Mouse (Mus musculus) neural tube, embryonic 13.5 days (tissue): Measurements from ENCODE around the gene Dach2. TPM values are rescaled to one million over a fixed set of nuclear protein-coding genes. Genes with fewer than 3 reads are reported as not detected.
"Not testable (repeated sequence)": the region's sequence is repeated elsewhere in the genome, so short reads cannot be mapped to it uniquely, and the experiment has no call there.

ENCODE experiments used
- ATAC-seq: fragments of 200-750 bp; cut with Nextera tagmentation; 2 replicates; pipeline ENCODE4 v1.8.0; 2017; ENCODE audit warnings: low read depth, mild to moderate bottlenecking, moderate TSS enrichment, moderate library complexity
- H3K27ac ChIP-seq: fragments of 300-500 bp; sonication (generic); replicated peaks from 2 replicates; pipeline ENCODE4 v1.5.1; 2015; ENCODE audit warnings: moderate library complexity, mild to moderate bottlenecking, inconsistent platforms
- H3K27me3 ChIP-seq: fragments of 300-500 bp; sonication (generic); 2 replicates; pipeline ENCODE4 v1.6.1; 2015; ENCODE audit warnings: mild to moderate bottlenecking, inconsistent platforms
- H3K36me3 ChIP-seq: fragments of 300-500 bp; sonication (generic); 2 replicates; pipeline ENCODE4 v1.6.1; 2015; ENCODE audit warnings: mild to moderate bottlenecking, inconsistent platforms
- H3K4me1 ChIP-seq: fragments of 300-500 bp; sonication (generic); replicated peaks from 2 replicates; pipeline ENCODE4 v1.6.1; 2015; ENCODE audit warnings: inconsistent platforms
- H3K4me2 ChIP-seq: fragments of 300-500 bp; sonication (generic); 2 replicates; pipeline ENCODE4 v1.6.1; 2015; ENCODE audit warnings: inconsistent platforms, mild to moderate bottlenecking, moderate library complexity
- H3K4me3 ChIP-seq: fragments of 300-500 bp; sonication (generic); 2 replicates; pipeline ENCODE4 v1.5.1; 2015; ENCODE audit warnings: mild to moderate bottlenecking, inconsistent platforms
- H3K9ac ChIP-seq: fragments of 300-500 bp; sonication (generic); 2 replicates; pipeline ENCODE4 v1.6.1; 2015; ENCODE audit warnings: moderate library complexity, mild to moderate bottlenecking, inconsistent platforms
- H3K9me3 ChIP-seq: fragments of 300-500 bp; sonication (generic); 2 replicates; pipeline ENCODE4 v1.6.1; 2016; ENCODE audit warnings: inconsistent platforms
- WGBS: fragments of 180-500 bp; shearing (Covaris S2); methylation state at CpG from one replicate; pipeline ENCODE4 v1.1.7; 2015; 5-methylcytosine and 5-hydroxymethylcytosine counted together
- polyA plus RNA-seq: library from polyadenylated mRNA; unstranded; fragments of >200 nt; fragmentation: Nextera tagmentation; extraction: Ambion mirVana; gene quantifications from 2 replicates; pipeline ENCODE4 v1.2.1, GENCODE M21; 2015

Gene Dach2
- polyA plus RNA-seq, result 6.5 and 6.6 TPM in 2 replicates

- peak within 1 kb of the TSS; percentile 70 for H3K4me2 ChIP-seq
- H3K4me3 ChIP-seq, result peak within 1 kb of the TSS; percentile 46
- H3K27ac ChIP-seq, result no peak within 1 kb of the TSS
- 0 out of 2 replicates have a peak, but pooled peaks cover 5% of the 10 kb centered on the region for H3K4me1 ChIP-seq
- H3K36me3 ChIP-seq, result no peaks in the 10 kb centered on the region
- H3K27me3 ChIP-seq, result no peaks in the 10 kb centered on the region
- H3K9ac ChIP-seq, result peak within 1 kb of the TSS; percentile 52
- H3K9me3 ChIP-seq, result no peaks in the 10 kb centered on the region
- ATAC-seq, result peak; percentile 65
- WGBS, result 36% methylated on average over 21 of the region's 21 CpGs
These were observed at the start of gene Dach2 for GRCm38 (mm10) chrX:113297404-113297803. TSS of gene Dach2 (plus strand) at chrX:113297510.

- H3K4me1 ChIP-seq, H3K4me3 ChIP-seq, H3K4me2 ChIP-seq, ATAC-seq, H3K9me3 ChIP-seq, H3K27ac ChIP-seq, H3K27me3 ChIP-seq, H3K9ac ChIP-seq, H3K36me3 ChIP-seq: not testable (repeated sequence)
- WGBS, result 88% methylated on average over 2 of the region's 3 CpGs
These were observed 44.9 kb upstream of the Dach2 start for GRCm38 (mm10) chrX:113252427-113252826.

- Histone ChIP-seq H3K27ac (no peak overlapping the region), H3K4me3 (peak overlapping the region; percentile 46), H3K4me2 (peak overlapping the region; percentile 70), H3K27me3 (no peaks in the 10 kb centered on the region), H3K4me1 (0 out of 2 replicates have a peak, but pooled peaks cover 5% of the 10 kb centered on the region), H3K36me3 (no peaks in the 10 kb centered on the region), H3K9ac (peak overlapping the region; percentile 52), H3K9me3 (no peaks in the 10 kb centered on the region)
- peak; percentile 97 for ATAC-seq
- 16% methylated on average over 18 of the region's 18 CpGs for WGBS
These were observed 721 bp downstream of the Dach2 start for GRCm38 (mm10) chrX:113298031-113298430.

- Histone ChIP-seq H3K36me3 (no peaks in the 10 kb centered on the region), H3K9ac (peak overlapping the region; percentile 52), H3K27me3 (no peaks in the 10 kb centered on the region), H3K27ac (no peak overlapping the region), H3K4me2 (peak overlapping the region; percentile 70), H3K4me3 (peak overlapping the region; percentile 46), H3K4me1 (0 out of 2 replicates have a peak, but pooled peaks cover 5% of the 10 kb centered on the region), H3K9me3 (no peaks in the 10 kb centered on the region)
- WGBS, result 18% methylated on average over 19 of the region's 19 CpGs
- peak; percentile 57; the same call in 1 of the 2 replicates for ATAC-seq
These were observed 1.2 kb downstream of the Dach2 start for GRCm38 (mm10) chrX:113298468-113298867.

- Histone ChIP-seq H3K27ac (no peak overlapping the region), H3K27me3 (no peaks in the 10 kb centered on the region), H3K9me3 (no peaks in the 10 kb centered on the region), H3K4me1 (no peaks in the 10 kb centered on the region), H3K4me2 (no peak overlapping the region), H3K4me3 (no peak overlapping the region), H3K36me3 (no peaks in the 10 kb centered on the region), H3K9ac (no peak overlapping the region)
- 36% methylated on average over 4 of the region's 4 CpGs for WGBS
- ATAC-seq, result no peak
These were observed 7.0 kb downstream of the Dach2 start for GRCm38 (mm10) chrX:113304323-113304722.

GRCm38 (mm10) chrX:113338143-113338542 lies 40.8 kb downstream of the Dach2 start:
- WGBS, result 32% methylated on average over 3 of the region's 3 CpGs
- H3K4me1 ChIP-seq, result no peaks in the 10 kb centered on the region
- ATAC-seq, result peak; percentile 71; the same call in 1 of the 2 replicates
- H3K9me3 ChIP-seq, result no peaks in the 10 kb centered on the region
- H3K4me2 ChIP-seq, result no peak overlapping the region
- no peak overlapping the region for H3K27ac ChIP-seq
- H3K4me3 ChIP-seq, result no peak overlapping the region
- no peaks in the 10 kb centered on the region for H3K27me3 ChIP-seq
- H3K36me3 ChIP-seq, result no peaks in the 10 kb centered on the region
- no peak overlapping the region for H3K9ac ChIP-seq

- Histone ChIP-seq H3K27ac (no peak overlapping the region), H3K27me3 (no peaks in the 10 kb centered on the region), H3K4me3 (no peak overlapping the region), H3K9ac (no peak overlapping the region), H3K9me3 (no peaks in the 10 kb centered on the region), H3K36me3 (no peaks in the 10 kb centered on the region), H3K4me1 (no peaks in the 10 kb centered on the region), H3K4me2 (no peak overlapping the region)
- WGBS, result 24% methylated on average over 3 of the region's 3 CpGs
- no peak for ATAC-seq
These were observed 97.1 kb downstream of the Dach2 start for GRCm38 (mm10) chrX:113394417-113394816.

GRCm38 (mm10) chrX:113408756-113409155 lies 111.4 kb downstream of the Dach2 start:
- H3K27me3 ChIP-seq, result no peaks in the 10 kb centered on the region
- no peak overlapping the region for H3K27ac ChIP-seq
- WGBS, result 72% methylated on average over 1 of the region's 1 CpGs

GRCm38 (mm10) chrX:113421517-113422187 lies 124.3 kb downstream of the Dach2 start:
- peaks cover 5% of the 10 kb centered on the region; the same call in 1 of the 2 replicates for H3K4me1 ChIP-seq
- no peak for ATAC-seq
- no peaks in the 10 kb centered on the region for H3K9me3 ChIP-seq
- WGBS, result 34% methylated on average over 3 of the region's 3 CpGs
- no peak overlapping the region for H3K4me3 ChIP-seq
- H3K36me3 ChIP-seq, result no peaks in the 10 kb centered on the region
- H3K27me3 ChIP-seq, result no peaks in the 10 kb centered on the region
- no peak overlapping the region for H3K27ac ChIP-seq
- H3K4me2 ChIP-seq, result no peak overlapping the region
- no peak overlapping the region for H3K9ac ChIP-seq

More at GRCm38 (mm10) chrX:113408756-113409155, 111.4 kb downstream of the Dach2 start:
- Histone ChIP-seq H3K9me3 (no peaks in the 10 kb centered on the region), H3K4me3 (no peak overlapping the region), H3K36me3 (no peaks in the 10 kb centered on the region), H3K4me2 (no peak overlapping the region), H3K4me1 (no peaks in the 10 kb centered on the region), H3K9ac (no peak overlapping the region)
- ATAC-seq, result no peak

- Histone ChIP-seq H3K9ac (no peak overlapping the region), H3K9me3 (no peaks in the 10 kb centered on the region), H3K36me3 (no peaks in the 10 kb centered on the region), H3K4me3 (no peak overlapping the region), H3K27me3 (no peaks in the 10 kb centered on the region), H3K4me1 (no peaks in the 10 kb centered on the region), H3K4me2 (no peak overlapping the region), H3K27ac (no peak overlapping the region)
- WGBS, result 77% methylated on average over 1 of the region's 1 CpGs
- ATAC-seq, result no peak
These were observed 184.8 kb downstream of the Dach2 start for GRCm38 (mm10) chrX:113482131-113482530.

GRCm38 (mm10) chrX:113545106-113545505 lies 247.8 kb downstream of the Dach2 start:
- ATAC-seq, result no peak
- Histone ChIP-seq H3K4me1 (no peaks in the 10 kb centered on the region), H3K36me3 (no peaks in the 10 kb centered on the region), H3K9me3 (no peaks in the 10 kb centered on the region), H3K27ac (no peak overlapping the region), H3K27me3 (no peaks in the 10 kb centered on the region), H3K9ac (no peak overlapping the region), H3K4me2 (no peak overlapping the region), H3K4me3 (no peak overlapping the region)
- 81% methylated on average over 3 of the region's 3 CpGs for WGBS

- Histone ChIP-seq H3K27ac (no peak overlapping the region), H3K36me3 (no peaks in the 10 kb centered on the region), H3K4me1 (no peaks in the 10 kb centered on the region), H3K4me3 (no peak overlapping the region), H3K4me2 (no peak overlapping the region), H3K9ac (no peak overlapping the region), H3K9me3 (no peaks in the 10 kb centered on the region), H3K27me3 (no peaks in the 10 kb centered on the region)
- no peak for ATAC-seq
- 79% methylated on average over 2 of the region's 2 CpGs for WGBS
These were observed 266.6 kb downstream of the Dach2 start for GRCm38 (mm10) chrX:113563897-113564296.

- Histone ChIP-seq H3K36me3 (no peaks in the 10 kb centered on the region), H3K27me3 (no peaks in the 10 kb centered on the region), H3K27ac (no peak overlapping the region), H3K4me3 (no peak overlapping the region), H3K9me3 (no peaks in the 10 kb centered on the region), H3K9ac (no peak overlapping the region), H3K4me1 (no peaks in the 10 kb centered on the region), H3K4me2 (no peak overlapping the region)
- ATAC-seq, result no peak
These were observed 368.8 kb downstream of the Dach2 start for GRCm38 (mm10) chrX:113666069-113666468.
